Mouse (Mus musculus): Measurements from ENCODE around the gene Defb46. TPM values are rescaled to one million over a fixed set of nuclear protein-coding genes. Genes with fewer than 3 reads are reported as not detected.

The Defb46 gene
- not detected in 2 replicates for total RNA-seq (2014; fragmentation: Nextera tagmentation)
- total RNA-seq (2017) = not detected in 2 replicates

DNA sequence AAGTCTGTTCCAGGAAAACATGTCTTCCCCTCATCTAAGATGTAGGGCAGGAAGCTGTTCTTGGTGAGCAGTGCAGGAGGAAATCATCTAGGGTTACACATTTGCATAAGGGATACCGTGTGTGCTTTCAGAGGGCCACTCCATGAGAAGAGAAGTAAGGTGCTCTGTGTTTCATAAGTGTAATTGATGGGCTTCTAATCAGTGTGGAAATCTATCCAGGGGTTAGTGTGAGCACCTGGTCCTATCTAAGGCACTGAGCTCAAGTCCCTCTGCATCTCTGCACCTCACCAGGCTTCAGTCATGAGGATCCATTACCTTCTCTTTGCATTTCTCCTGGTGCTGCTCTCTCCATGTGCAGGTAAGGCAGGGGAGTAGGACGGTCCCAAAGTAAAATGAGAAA lies at the start of gene Defb46:
Gene Defb46 (plus strand): TSS at position 301 of the 400 bp plus-strand sequence.
- ATAC-seq (replicated peaks; ENCODE audit: poor library complexity, severe bottlenecking) = no peak

DNA sequence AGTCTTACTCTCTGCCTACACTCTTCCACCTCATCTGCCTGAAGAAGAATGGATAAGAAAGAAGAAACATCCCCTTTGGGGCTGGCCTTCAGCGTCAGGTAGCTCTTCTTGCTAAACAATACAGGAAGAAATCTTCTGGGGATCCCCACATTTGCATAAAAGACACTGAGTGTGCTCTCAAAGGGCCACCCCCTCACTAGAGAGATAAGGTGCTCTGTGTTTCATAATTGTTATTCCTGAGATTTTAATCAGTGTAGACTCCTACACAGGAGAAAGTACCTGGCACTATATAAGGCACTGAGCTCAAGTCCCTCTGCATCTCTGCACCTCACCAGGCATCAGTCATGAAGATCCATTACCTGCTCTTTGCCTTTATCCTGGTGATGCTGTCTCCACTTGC lies 14.6 kb upstream of the Defb46 start, which contains the start of gene Defb6:
Gene Defb6 (plus strand): TSS at position 318 of the 400 bp plus-strand sequence.
- ATAC-seq (replicated peaks; ENCODE audit: poor library complexity, severe bottlenecking) = no peak

DNA sequence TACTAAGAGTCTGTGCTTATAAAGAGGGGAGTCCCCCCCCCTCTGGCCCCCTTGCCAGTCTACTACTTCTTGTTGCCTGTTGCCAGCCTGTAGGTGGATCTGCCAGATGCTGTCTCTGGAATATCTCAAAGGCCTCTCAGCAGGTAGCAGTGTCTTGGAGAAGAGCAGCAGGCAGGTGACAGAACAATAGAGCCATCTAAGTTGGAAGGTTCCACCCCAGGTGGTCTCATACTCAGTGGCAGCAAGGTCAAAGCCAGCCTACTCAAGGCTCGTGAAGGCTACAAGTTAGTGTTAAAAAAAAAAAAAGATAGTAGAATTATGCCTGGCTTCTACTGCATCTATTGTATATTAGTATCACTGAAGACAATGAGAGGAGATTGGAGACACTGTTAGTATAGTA lies 1.6 kb upstream of the Defb46 start:
- ATAC-seq (replicated peaks; ENCODE audit: poor library complexity, severe bottlenecking) = no peak

- ATAC-seq (replicated peaks; ENCODE audit: poor library complexity, severe bottlenecking) = no peak
These were observed 7.6 kb downstream of the Defb46 start, which contains the start of gene Defb5 for GRCm38 (mm10) chr8:19247280-19247679. Defb5 (plus strand) TSS chr8:19247580.

DNA sequence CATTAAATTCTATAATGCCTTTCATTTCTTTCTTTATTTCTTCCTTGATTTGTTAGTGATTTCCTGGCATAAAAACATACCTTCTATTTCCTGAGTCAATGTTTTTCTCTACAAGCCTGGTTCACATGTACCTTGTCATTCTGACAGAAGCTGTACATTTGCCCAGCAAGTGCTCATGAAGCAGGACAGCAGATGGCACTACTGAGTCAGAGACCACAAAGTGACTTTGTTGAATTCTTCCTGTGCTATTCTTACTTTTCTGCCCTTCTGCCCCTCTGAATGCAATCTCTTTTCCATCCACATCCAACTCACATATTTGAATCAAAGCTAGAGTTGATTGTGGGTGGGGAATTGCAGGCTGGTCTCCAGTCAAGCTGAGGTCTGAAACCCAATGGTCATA lies 18.4 kb downstream of the Defb46 start:
- no peak for ATAC-seq (replicated peaks; ENCODE audit: poor library complexity, severe bottlenecking)

DNA sequence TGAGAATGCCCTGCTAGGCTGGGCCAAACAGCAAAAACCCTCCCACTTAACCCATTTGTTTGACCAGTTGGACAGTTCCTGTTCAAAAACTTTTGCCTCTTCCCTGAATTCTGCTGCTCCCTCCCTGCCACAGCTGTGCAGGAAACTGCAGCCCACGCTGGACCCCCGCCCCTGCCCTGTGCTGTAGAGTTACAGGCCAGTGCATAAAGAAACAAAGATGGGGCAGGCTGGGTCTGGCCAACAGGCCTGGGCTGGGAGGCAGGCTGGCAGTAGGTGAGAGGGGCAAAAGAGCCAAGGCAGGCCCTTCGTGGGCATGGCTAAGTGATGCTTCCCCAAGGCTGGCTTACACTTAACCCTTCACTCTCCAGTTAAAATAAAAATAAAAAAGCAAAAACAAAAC lies 20.0 kb downstream of the Defb46 start:
- no peak for ATAC-seq (replicated peaks; ENCODE audit: poor library complexity, severe bottlenecking)

Other genes with a start within 250 kb of the Defb46 start
- not detected in 2 replicates for gene Defb37, start 248.9 kb upstream of the Defb46 start, total RNA-seq (2014; fragmentation: Nextera tagmentation)
- gene Defb37, start 248.9 kb upstream of the Defb46 start, total RNA-seq (2017) = not detected in 2 replicates
- gene Defb38, start 213.3 kb upstream of the Defb46 start, total RNA-seq (2014; fragmentation: Nextera tagmentation) = not detected in 2 replicates
- not detected in 2 replicates for gene Defb38, start 213.3 kb upstream of the Defb46 start, total RNA-seq (2017)
- gene Defb39, start 175.1 kb upstream of the Defb46 start, total RNA-seq (2014; fragmentation: Nextera tagmentation) = not detected in 2 replicates
- not detected in 2 replicates for gene Defb39, start 175.1 kb upstream of the Defb46 start, total RNA-seq (2017)
- not detected in 2 replicates for gene Defb12, start 125.1 kb upstream of the Defb46 start, total RNA-seq (2014; fragmentation: Nextera tagmentation)
- gene Defb12, start 125.1 kb upstream of the Defb46 start, total RNA-seq (2017) = not detected in 2 replicates
- gene Defb34, start 116.2 kb upstream of the Defb46 start, total RNA-seq (2014; fragmentation: Nextera tagmentation) = not detected in 2 replicates
- not detected in 2 replicates for gene Defb34, start 116.2 kb upstream of the Defb46 start, total RNA-seq (2017)
- gene Gm45826, start 99.1 kb upstream of the Defb46 start, total RNA-seq (2014; fragmentation: Nextera tagmentation) = not detected in 2 replicates
- not detected in 2 replicates for gene Gm45826, start 99.1 kb upstream of the Defb46 start, total RNA-seq (2017)
- gene Defb14, start 45.6 kb upstream of the Defb46 start, total RNA-seq (2014; fragmentation: Nextera tagmentation) = not detected in 2 replicates
- gene Defb14, start 45.6 kb upstream of the Defb46 start, total RNA-seq (2017) = not detected in 2 replicates
- gene Defb4, start 41.2 kb upstream of the Defb46 start, total RNA-seq (2014; fragmentation: Nextera tagmentation) = not detected in 2 replicates
- gene Defb4, start 41.2 kb upstream of the Defb46 start, total RNA-seq (2017) = not detected in 2 replicates
- not detected in 2 replicates for gene Defb6, start 14.4 kb upstream of the Defb46 start, total RNA-seq (2014; fragmentation: Nextera tagmentation)
- gene Defb6, start 14.4 kb upstream of the Defb46 start, total RNA-seq (2017) = not detected in 2 replicates
- gene Defb5, start 7.7 kb downstream of the Defb46 start, total RNA-seq (2014; fragmentation: Nextera tagmentation) = not detected in 2 replicates
- gene Defb5, start 7.7 kb downstream of the Defb46 start, total RNA-seq (2017) = not detected in 2 replicates
- gene Defb3, start 53.4 kb downstream of the Defb46 start, total RNA-seq (2014; fragmentation: Nextera tagmentation) = not detected in 2 replicates
- not detected in 2 replicates for gene Defb3, start 53.4 kb downstream of the Defb46 start, total RNA-seq (2017)
- not detected in 2 replicates for gene Defb8, start 207.7 kb downstream of the Defb46 start, total RNA-seq (2014; fragmentation: Nextera tagmentation)
- gene Defb8, start 207.7 kb downstream of the Defb46 start, total RNA-seq (2017) = not detected in 2 replicates